Comparison of ENCODE assay signal across 27 mouse cellular contexts in genomic region chr3:120194501-120194900, GRCm38 (mm10).
DNase-seq lines count a peak whose midpoint lies in the region; ATAC-seq and TF ChIP-seq lines count a peak whose summit lies in the region.
"Had no signal": no experiment of that assay in that cellular context is flagged by ENCODE, and none has a peak within 500 bp of the region (broad histone marks: within the 10 kb centered on the region; RNA-seq: fewer than 3 reads in every experiment).

No protein-coding gene starts in this region.

- 45% methylated on average over 3 of the region's 3 CpGs for WGBS in kidney, adult 2 months
- 64% methylated on average over 3 of the region's 3 CpGs for WGBS in kidney, embryonic 16.5 days
- WGBS in intestine, embryonic 16.5 days: 55% methylated on average over 3 of the region's 3 CpGs
- 75% methylated on average over 3 of the region's 3 CpGs for WGBS in hindbrain, embryonic 12.5 days

- no peak for ATAC-seq in kidney, embryonic 16.5 days (ENCODE audit: low FRiP score, low TSS enrichment)
- ATAC-seq in intestine, embryonic 16.5 days: peak; percentile 62
- no peak for ATAC-seq in CD4-positive, CD25-positive, alpha-beta regulatory T cell, adult 4 months
- ATAC-seq in hindbrain, embryonic 12.5 days (ENCODE audit: low FRiP score): no peak
- ATAC-seq: forebrain, embryonic 13.5 days had no signal

- no peak for TF ChIP-seq CTCF in kidney, adult 2 months (conservative IDR thresholded peaks at IDR 0.05; ENCODE audit: insufficient read depth, insufficient read length, low read depth, low read length)

- H3K9ac ChIP-seq in kidney, embryonic 16.5 days (replicated peaks; ENCODE audit: low read length): no peak overlapping the region
- no peak overlapping the region for H3K9ac ChIP-seq in intestine, embryonic 16.5 days (ENCODE audit: low read depth, low read length)
- no peak overlapping the region for H3K9ac ChIP-seq in hindbrain, embryonic 12.5 days
- H3K9ac ChIP-seq: embryonic facial prominence, embryonic 15.5 days; forebrain, embryonic 13.5 days; heart, embryonic 15.5 days; hindbrain, embryonic 13.5 days; liver, embryonic 15.5 days; lung, embryonic 15.5 days; neural tube, embryonic 12.5 days had no signal

- H3K4me2 ChIP-seq in kidney, embryonic 16.5 days (replicated peaks; ENCODE audit: low read depth, low read length): no peak overlapping the region
- H3K4me2 ChIP-seq in intestine, embryonic 16.5 days (ENCODE audit: low read depth, low read length): no peak overlapping the region
- H3K4me2 ChIP-seq in hindbrain, embryonic 12.5 days (replicated peaks): no peak overlapping the region
- H3K4me2 ChIP-seq: embryonic facial prominence, embryonic 15.5 days; forebrain, embryonic 13.5 days; heart, embryonic 15.5 days; hindbrain, embryonic 13.5 days; liver, embryonic 15.5 days; lung, embryonic 15.5 days; neural tube, embryonic 12.5 days had no signal

- peak; percentile 34 to 38 for DNase-seq in cerebellum, postnatal 10 days
- no peak for DNase-seq in cerebellum, adult 8-10 months
- peak; percentile 39 for DNase-seq in kidney, adult 2 months
- DNase-seq in kidney, postnatal 10 days: peak; percentile 29
- DNase-seq: cerebellum, adult 9-11 months; gastrocnemius, postnatal 25 days; heart, adult 11 months; heart, postnatal 36 days; layer of hippocampus, postnatal 36 days; left cerebral cortex, postnatal 4 days; thymus, adult 2 months; thymus, postnatal 36 days had no signal

- no peak overlapping the region for H3K4me3 ChIP-seq in kidney, adult 2 months (ENCODE audit: insufficient read depth, low read depth, low read length)
- H3K4me3 ChIP-seq in kidney, embryonic 16.5 days (ENCODE audit: low read length): no peak overlapping the region
- H3K4me3 ChIP-seq in intestine, embryonic 16.5 days (ENCODE audit: low read length): no peak overlapping the region
- no peak overlapping the region for H3K4me3 ChIP-seq in hindbrain, embryonic 12.5 days
- H3K4me3 ChIP-seq: embryonic facial prominence, embryonic 10.5 days; embryonic facial prominence, embryonic 15.5 days; forebrain, embryonic 13.5 days; heart, embryonic 10.5 days; heart, embryonic 15.5 days; hindbrain, embryonic 13.5 days; liver, embryonic 15.5 days; lung, embryonic 15.5 days; midbrain, embryonic 10.5 days; myocyte; neural tube, embryonic 12.5 days had no signal

- H3K36me3 ChIP-seq in kidney, adult 2 months (ENCODE audit: control insufficient read depth, insufficient read depth, low read length): no peaks in the 10 kb centered on the region
- no peaks in the 10 kb centered on the region for H3K36me3 ChIP-seq in kidney, embryonic 16.5 days (ENCODE audit: insufficient read depth, low read length)
- H3K36me3 ChIP-seq in intestine, embryonic 16.5 days (ENCODE audit: control insufficient read depth, insufficient read depth, low read length): no peaks in the 10 kb centered on the region
- no peaks in the 10 kb centered on the region for H3K36me3 ChIP-seq in hindbrain, embryonic 12.5 days
- H3K36me3 ChIP-seq: embryonic facial prominence, embryonic 10.5 days; embryonic facial prominence, embryonic 15.5 days; heart, embryonic 10.5 days; heart, embryonic 15.5 days; hindbrain, embryonic 13.5 days; liver, embryonic 15.5 days; lung, embryonic 15.5 days; midbrain, embryonic 10.5 days; neural tube, embryonic 12.5 days had no signal

- no peaks in the 10 kb centered on the region for H3K27me3 ChIP-seq in kidney, adult 2 months (replicated peaks; ENCODE audit: control insufficient read depth, insufficient read depth, low read length)
- H3K27me3 ChIP-seq in kidney, embryonic 16.5 days (ENCODE audit: insufficient read depth, low read length): no peaks in the 10 kb centered on the region
- no peaks in the 10 kb centered on the region for H3K27me3 ChIP-seq in intestine, embryonic 16.5 days (replicated peaks; ENCODE audit: control insufficient read depth, insufficient read depth, low read length)
- no peaks in the 10 kb centered on the region for H3K27me3 ChIP-seq in hindbrain, embryonic 12.5 days
- H3K27me3 ChIP-seq: embryonic facial prominence, embryonic 15.5 days; forebrain, embryonic 13.5 days; heart, embryonic 15.5 days; hindbrain, embryonic 13.5 days; liver, embryonic 15.5 days; lung, embryonic 15.5 days; neural tube, embryonic 12.5 days had no signal

- TF ChIP-seq POLR2A in kidney, adult 2 months (IDR thresholded peaks at IDR 0.05; ENCODE audit: low read depth, low read length): no peak

- no peaks in the 10 kb centered on the region for H3K9me3 ChIP-seq in kidney, embryonic 16.5 days (ENCODE audit: low read length)
- no peaks in the 10 kb centered on the region for H3K9me3 ChIP-seq in intestine, embryonic 16.5 days (ENCODE audit: control insufficient read depth, low read length)
- H3K9me3 ChIP-seq in hindbrain, embryonic 12.5 days (replicated peaks): no peaks in the 10 kb centered on the region
- H3K9me3 ChIP-seq: embryonic facial prominence, embryonic 10.5 days; embryonic facial prominence, embryonic 15.5 days; forebrain, embryonic 13.5 days; heart, embryonic 10.5 days; heart, embryonic 15.5 days; hindbrain, embryonic 13.5 days; liver, embryonic 15.5 days; lung, embryonic 15.5 days; midbrain, embryonic 10.5 days; neural tube, embryonic 12.5 days had no signal

- no peaks in the 10 kb centered on the region for H3K4me1 ChIP-seq in kidney, adult 2 months (ENCODE audit: control insufficient read depth, insufficient read depth, low read length)
- H3K4me1 ChIP-seq in kidney, embryonic 16.5 days (ENCODE audit: insufficient read depth, low read length): no peaks in the 10 kb centered on the region
- H3K4me1 ChIP-seq in intestine, embryonic 16.5 days (ENCODE audit: control insufficient read depth, insufficient read depth, low read length): no peaks in the 10 kb centered on the region
- 0 out of 2 replicates have a peak, but pooled peaks cover 4% of the 10 kb centered on the region for H3K4me1 ChIP-seq in hindbrain, embryonic 12.5 days
- H3K4me1 ChIP-seq: embryonic facial prominence, embryonic 15.5 days; liver, embryonic 15.5 days; neural tube, embryonic 12.5 days had no signal

- H3K27ac ChIP-seq in kidney, adult 2 months (ENCODE audit: insufficient read depth, low read depth, low read length): no peak overlapping the region
- no peak overlapping the region for H3K27ac ChIP-seq in kidney, embryonic 16.5 days (ENCODE audit: low read length)
- H3K27ac ChIP-seq in intestine, embryonic 16.5 days (ENCODE audit: low read length): no peak overlapping the region
- H3K27ac ChIP-seq in hindbrain, embryonic 12.5 days: no peak overlapping the region
- H3K27ac ChIP-seq: embryonic facial prominence, embryonic 10.5 days; embryonic facial prominence, embryonic 15.5 days; forebrain, embryonic 13.5 days; heart, embryonic 10.5 days; heart, embryonic 15.5 days; hindbrain, embryonic 13.5 days; liver, embryonic 15.5 days; lung, embryonic 15.5 days; midbrain, embryonic 10.5 days; neural tube, embryonic 12.5 days had no signal
